Mouse (Mus musculus) ES-Bruce4 (cell line): Measurements from ENCODE around the gene Nos1ap.

Source experiments
- CTCF ChIP-seq: IDR thresholded peaks from one replicate; pipeline ENCODE4 v1.8.1; 2011; ENCODE audit warnings: low read depth, low read length
- EP300 ChIP-seq: IDR thresholded peaks from 2 replicates; pipeline ENCODE4 v1.6.1; 2011; ENCODE audit warnings: low read depth, low read length; ENCODE audit not compliant: insufficient read depth
- POLR2A ChIP-seq: IDR thresholded peaks from one replicate; pipeline ENCODE4 v1.8.1; 2011; ENCODE audit warnings: low read length; ENCODE audit not compliant: insufficient read depth

DNA sequence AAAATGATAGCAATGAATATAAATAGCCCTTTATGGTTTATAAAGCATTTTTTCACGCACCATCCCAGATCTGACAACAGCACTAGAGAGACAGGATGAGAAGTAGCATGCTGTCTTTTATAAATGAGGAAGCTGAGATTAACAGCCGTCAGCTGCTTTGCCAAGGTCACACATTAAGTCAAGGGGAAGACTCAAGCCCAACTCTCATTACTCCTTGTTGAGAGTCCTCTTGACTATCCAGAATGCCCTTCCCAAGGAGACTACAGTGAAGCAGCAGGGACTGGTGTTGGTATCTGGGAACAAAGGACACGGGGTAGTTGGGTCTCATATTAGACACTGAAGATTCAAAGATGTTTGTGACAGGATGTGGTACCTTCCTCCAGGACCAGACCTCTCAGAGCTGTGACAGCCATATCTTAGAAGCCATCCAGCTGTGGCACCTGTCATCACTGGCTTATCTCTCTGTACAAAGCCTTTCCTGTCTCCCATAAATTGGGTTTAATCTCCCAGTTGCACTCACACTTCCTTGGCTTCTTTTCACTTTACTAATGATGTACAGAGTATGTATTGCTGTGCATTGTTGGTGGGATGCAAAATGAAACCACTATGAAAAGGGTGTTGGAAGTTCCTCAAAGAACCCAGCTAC lies 78.9 kb downstream of the Nos1ap start:
- no peak for TF ChIP-seq EP300
- TF ChIP-seq POLR2A = no peak
- no peak for TF ChIP-seq CTCF
